Mouse (Mus musculus) frontal cortex, postnatal 36 days (tissue): ENCODE results near the gene Plaa.

Experiments used
- DNase-seq, 2 experiments: peaks; one replicate each; pipeline ENCODE4 v3.0.0; 2022; ENCODE audit warnings: low spot score in 2 of 2

Plaa gene

GRCm38 (mm10) chr4:94556265-94557054, 46.6 kb downstream of the Plaa start, which contains the start of the genes Gm10306 and Caap1:
Gm10306 (plus strand) TSS chr4:94556546.
Caap1 (minus strand) TSS chr4:94556796.
- peak; percentile 95 for DNase-seq

- DNase-seq = no peak
These were observed 48.0 kb downstream of the Plaa start for GRCm38 (mm10) chr4:94554955-94555494.

DNA sequence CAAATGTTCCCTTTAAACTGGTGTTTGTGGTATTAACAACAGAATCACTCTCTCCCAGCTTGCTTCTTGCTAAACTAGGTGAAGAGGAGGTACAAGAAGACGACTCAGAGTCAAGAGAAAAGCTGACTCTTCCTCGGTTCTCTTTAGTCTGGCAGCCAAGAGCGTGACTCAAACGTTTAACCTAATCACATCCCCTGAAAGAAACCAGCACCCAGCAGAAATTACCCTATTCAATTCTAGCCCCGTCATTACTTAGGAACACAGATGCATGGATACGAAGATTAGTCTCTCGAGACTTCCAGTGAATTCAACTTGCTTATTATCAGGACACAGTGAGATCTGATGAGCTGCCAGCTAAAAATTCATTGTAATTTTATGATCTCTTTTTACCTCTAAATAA, 58.7 kb downstream of the Plaa start:
- DNase-seq = no peak

- DNase-seq = no peak
These were observed 60.0 kb downstream of the Plaa start for GRCm38 (mm10) chr4:94543041-94543440.

- no peak for DNase-seq
These were observed 69.8 kb downstream of the Plaa start for GRCm38 (mm10) chr4:94533205-94533604.

GRCm38 (mm10) chr4:94529448-94529847, 73.6 kb downstream of the Plaa start:
- DNase-seq = no peak

- DNase-seq = peak in 1 of 2 experiments; percentile 7
These were observed 79.7 kb downstream of the Plaa start for GRCm38 (mm10) chr4:94523321-94523720.

- DNase-seq = peak; percentile 20 to 52
These were observed 85.4 kb downstream of the Plaa start for GRCm38 (mm10) chr4:94517631-94518030.
